Mouse (Mus musculus): ENCODE results near the gene Opn5. TPM values are rescaled to one million over a fixed set of nuclear protein-coding genes. Genes with fewer than 3 reads are reported as not detected.

Opn5 gene
- polyA plus RNA-seq, 2 experiments: 0.09 TPM; not detected in 1

DNA sequence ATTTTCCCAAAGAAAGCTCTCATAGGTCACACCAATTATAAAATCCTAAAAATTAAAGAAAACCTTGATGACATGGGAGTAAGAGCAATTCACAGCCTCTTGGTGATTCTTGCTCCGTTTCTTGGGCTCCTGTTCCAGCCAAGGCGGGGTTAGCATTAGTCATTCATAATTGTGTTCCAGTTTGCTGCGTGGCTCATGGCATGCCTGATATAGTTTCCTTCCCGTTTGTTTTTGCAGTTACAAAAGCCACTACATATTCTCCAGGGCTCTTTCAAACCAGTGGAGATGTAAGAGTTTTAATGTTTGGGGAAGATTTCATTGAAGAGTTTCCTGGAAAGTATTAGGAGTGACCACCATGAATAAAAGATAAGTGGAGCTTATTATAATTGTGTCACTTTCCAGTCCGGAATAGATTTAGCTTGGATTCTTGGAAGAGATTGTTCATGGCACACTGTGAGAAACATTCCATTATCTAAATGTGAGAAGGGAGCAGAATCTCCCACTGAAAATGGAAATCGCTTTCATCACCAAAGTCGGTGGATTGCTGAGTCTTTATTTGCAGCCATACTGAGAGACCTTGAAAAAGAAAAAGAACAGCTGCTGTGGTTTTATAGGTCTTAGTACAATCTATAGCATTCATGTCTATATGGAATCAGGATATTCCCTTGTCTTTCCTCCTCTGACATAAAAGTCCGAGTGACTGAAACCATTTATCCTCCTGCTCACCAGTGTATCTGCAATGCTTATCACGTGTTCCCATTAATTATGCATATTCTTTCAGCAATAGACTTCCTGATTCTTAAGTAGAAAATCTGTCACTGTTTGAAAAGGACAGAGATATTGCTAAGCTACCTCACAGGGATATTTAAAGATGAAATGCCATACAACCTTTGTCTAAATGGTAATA, 101.6 kb downstream of the Opn5 start:
- ATAC-seq (ENCODE audit: low FRiP score, low read depth) (no peak), DNase-seq (ENCODE audit: low spot score) (no peak)
- no peak overlapping the region for H3K4me2 ChIP-seq (replicated peaks; ENCODE audit: low read depth, low read length, severe bottlenecking)
- no peak overlapping the region for H3K4me3 ChIP-seq (replicated peaks; ENCODE audit: low read length)
- TF ChIP-seq POLR2A (IDR thresholded peaks at IDR 0.05; ENCODE audit: borderline replicate concordance, extremely low read depth, insufficient read depth, insufficient read length): no peak
- no peaks in the 10 kb centered on the region for H3K4me1 ChIP-seq (ENCODE audit: control insufficient read depth, insufficient read depth, low read length)
- H3K9ac ChIP-seq (ENCODE audit: low read depth, low read length, severe bottlenecking): no peak overlapping the region
- H3K36me3 ChIP-seq (ENCODE audit: control insufficient read depth, insufficient read depth, low read length): no peaks in the 10 kb centered on the region
- 77% methylated on average over 9 of the region's 9 CpGs for WGBS
- H3K27me3 ChIP-seq (ENCODE audit: control insufficient read depth, insufficient read depth, low read length): no peaks in the 10 kb centered on the region
- H3K9me3 ChIP-seq (ENCODE audit: control insufficient read depth, low read length): no peaks in the 10 kb centered on the region
- no peak overlapping the region for H3K27ac ChIP-seq (replicated peaks; ENCODE audit: low read depth, low read length)

Other genes starting within 250 kb of the Opn5 start
- 2.1 and 2.5 TPM in 2 replicates for gene Adgrf4, start 80.9 kb upstream of the Opn5 start, polyA plus RNA-seq (2012; rRNA removed)
- gene Adgrf4, start 80.9 kb upstream of the Opn5 start, polyA plus RNA-seq (2014; fragmentation: Nextera tagmentation; extraction: Ambion mirVana): 4.6 and 6.0 TPM in 2 replicates
- gene Adgrf2, start 130.8 kb upstream of the Opn5 start, polyA plus RNA-seq (2012; rRNA removed): 0.72 and 0.73 TPM in 2 replicates
- gene Adgrf2, start 130.8 kb upstream of the Opn5 start, polyA plus RNA-seq (2014; fragmentation: Nextera tagmentation; extraction: Ambion mirVana): 1.1 and 2.0 TPM in 2 replicates

Data from limb, embryonic 14.5 days (tissue).